ENCODE assay signal across 8 mouse cellular contexts in the genomic region with DNA sequence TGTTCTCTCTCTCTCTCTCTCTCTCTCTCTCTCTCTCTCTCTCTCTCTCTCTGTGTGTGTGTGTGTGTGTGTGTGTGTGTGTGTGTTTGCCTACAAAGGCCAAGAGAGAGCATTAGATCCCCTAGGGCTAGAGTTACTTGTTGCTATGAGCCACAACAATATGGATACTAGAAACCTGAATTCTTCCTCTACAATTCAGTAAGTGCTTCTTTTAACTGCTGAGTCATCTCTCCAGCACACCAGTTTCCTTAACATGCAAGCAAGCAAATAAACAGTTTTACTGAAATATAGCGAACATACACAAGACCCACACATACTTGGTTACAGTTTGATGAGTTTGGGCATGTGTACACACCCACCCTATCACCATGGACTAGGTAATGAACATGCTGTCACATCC.
DNase-seq lines count a peak whose midpoint lies in the region; ATAC-seq and TF ChIP-seq lines count a peak whose summit lies in the region.
"Had no signal": no experiment of that assay in that cellular context is flagged by ENCODE, and none has a peak within 500 bp of the region (broad histone marks: within the 10 kb centered on the region; RNA-seq: fewer than 3 reads in every experiment).

No protein-coding gene starts in this region.

- TF ChIP-seq EP300 in MEL (IDR thresholded peaks at IDR 0.05; ENCODE audit: low read depth in 1 of 2, low read length in 2 of 2), result no peak

- H3K4me2 ChIP-seq in hindbrain, embryonic 12.5 days (replicated peaks), result peak overlapping the region; percentile 6; the same call in 1 of the 2 replicates
- H3K4me2 ChIP-seq in midbrain, embryonic 16.5 days (ENCODE audit: low read length), result no peak overlapping the region
- H3K4me2 ChIP-seq in liver, embryonic 12.5 days, result no peak overlapping the region
- H3K4me2 ChIP-seq: heart, embryonic 11.5 days had no signal

- no peaks in the 10 kb centered on the region for H3K79me2 ChIP-seq in MEL (ENCODE audit: control insufficient read depth, insufficient read depth, low read length, poor library complexity)

- peak; percentile 30 for DNase-seq in MEL (ENCODE audit: low read depth, low spot score)
- no peak for DNase-seq in embryonic facial prominence, embryonic 10.5 days (ENCODE audit: low spot score)
- no peak for DNase-seq in layer of hippocampus, adult 9-11 months

- no peak overlapping the region for H3K4me3 ChIP-seq in MEL (ENCODE audit: control insufficient read depth in 1 of 2, insufficient read depth in 1 of 2, low read depth in 2 of 2, low read length in 2 of 2)
- H3K4me3 ChIP-seq in embryonic facial prominence, embryonic 10.5 days, result no peak overlapping the region
- H3K4me3 ChIP-seq in hindbrain, embryonic 12.5 days, result no peak overlapping the region
- no peak overlapping the region for H3K4me3 ChIP-seq in midbrain, embryonic 16.5 days (ENCODE audit: low read depth, low read length)
- no peak overlapping the region for H3K4me3 ChIP-seq in liver, embryonic 12.5 days

- H3K36me3 ChIP-seq in MEL (ENCODE audit: control insufficient read depth in 1 of 2, insufficient read depth in 2 of 2, low read length in 2 of 2), result peaks cover 0 to 15% of the 10 kb centered on the region in 2 experiments; a peak in 2 of 4 replicates
- no peaks in the 10 kb centered on the region for H3K36me3 ChIP-seq in embryonic facial prominence, embryonic 10.5 days (replicated peaks)
- no peaks in the 10 kb centered on the region for H3K36me3 ChIP-seq in hindbrain, embryonic 12.5 days
- H3K36me3 ChIP-seq in midbrain, embryonic 16.5 days (ENCODE audit: control insufficient read depth, insufficient read depth, low read length), result no peaks in the 10 kb centered on the region
- H3K36me3 ChIP-seq in liver, embryonic 12.5 days, result no peaks in the 10 kb centered on the region

- no peak overlapping the region for H3K27ac ChIP-seq in MEL (ENCODE audit: control insufficient read depth, low read depth, low read length)
- H3K27ac ChIP-seq in embryonic facial prominence, embryonic 10.5 days (replicated peaks), result peak overlapping the region; percentile 76
- peak overlapping the region; percentile 93 for H3K27ac ChIP-seq in hindbrain, embryonic 12.5 days
- peak overlapping the region; percentile 81 for H3K27ac ChIP-seq in midbrain, embryonic 16.5 days (ENCODE audit: low read length)
- H3K27ac ChIP-seq in liver, embryonic 12.5 days, result no peak overlapping the region

- WGBS in embryonic facial prominence, embryonic 10.5 days, result 93% methylated on average over 1 of the region's 1 CpGs
- 84% methylated on average over 1 of the region's 1 CpGs for WGBS in hindbrain, embryonic 12.5 days
- WGBS in midbrain, embryonic 16.5 days, result 75% methylated on average over 1 of the region's 1 CpGs
- 60% methylated on average over 1 of the region's 1 CpGs for WGBS in liver, embryonic 12.5 days (ENCODE audit: insufficient replicate concordance)

- no peak overlapping the region for H3K9ac ChIP-seq in MEL (ENCODE audit: control insufficient read depth, low read depth, low read length, poor library complexity, severe bottlenecking)
- H3K9ac ChIP-seq in hindbrain, embryonic 12.5 days, result no peak overlapping the region
- H3K9ac ChIP-seq in midbrain, embryonic 16.5 days (ENCODE audit: low read depth, low read length), result no peak overlapping the region
- no peak overlapping the region for H3K9ac ChIP-seq in liver, embryonic 12.5 days

- TF ChIP-seq RAD21 in MEL (IDR thresholded peaks at IDR 0.05; ENCODE audit: low read depth, low read length), result no peak

- TF ChIP-seq CTCF in MEL (IDR thresholded peaks at IDR 0.05 in 2 of 3, conservative IDR thresholded peaks at IDR 0.05 in 1 of 3; ENCODE audit: control insufficient read depth in 1 of 3, insufficient read depth in 1 of 3, low read depth in 2 of 3, low read length in 3 of 3, poor library complexity in 1 of 3, severe bottlenecking in 1 of 3), result no peak

- H3K27me3 ChIP-seq in MEL (ENCODE audit: control insufficient read depth in 1 of 2, insufficient read depth in 2 of 2, low read length in 2 of 2), result no peaks in the 10 kb centered on the region; a peak in 1 of 4 replicates
- no peaks in the 10 kb centered on the region for H3K27me3 ChIP-seq in embryonic facial prominence, embryonic 10.5 days (replicated peaks; ENCODE audit: low read depth, poor library complexity, severe bottlenecking)
- H3K27me3 ChIP-seq in hindbrain, embryonic 12.5 days, result no peaks in the 10 kb centered on the region
- no peaks in the 10 kb centered on the region for H3K27me3 ChIP-seq in midbrain, embryonic 16.5 days (ENCODE audit: control insufficient read depth, insufficient read depth, low read depth, low read length)
- H3K27me3 ChIP-seq in liver, embryonic 12.5 days (replicated peaks), result no peaks in the 10 kb centered on the region

- no peak for TF ChIP-seq POLR2A in MEL (IDR thresholded peaks at IDR 0.05; ENCODE audit: control insufficient read depth in 1 of 2, insufficient read depth in 1 of 2, low read depth in 1 of 2, low read length in 2 of 2, poor library complexity in 1 of 2)

- ATAC-seq in hindbrain, embryonic 12.5 days (ENCODE audit: low FRiP score), result 0 out of 2 replicates have a peak, but pooled peaks have one; percentile 12
- no peak for ATAC-seq in midbrain, embryonic 16.5 days
- no peak for ATAC-seq in liver, embryonic 12.5 days
- no peak for ATAC-seq in monocyte, adult 5-6 weeks (replicated peaks; ENCODE audit: insufficient number of reproducible peaks, low FRiP score, low TSS enrichment, poor library complexity, severe bottlenecking)

- peaks cover 0 to 9% of the 10 kb centered on the region in 2 experiments; a peak in 2 of 4 replicates for H3K4me1 ChIP-seq in MEL (ENCODE audit: control insufficient read depth in 1 of 2, insufficient read depth in 2 of 2, low read length in 2 of 2)
- peaks cover 40% of the 10 kb centered on the region for H3K4me1 ChIP-seq in embryonic facial prominence, embryonic 10.5 days
- H3K4me1 ChIP-seq in hindbrain, embryonic 12.5 days, result peaks cover 45% of the 10 kb centered on the region
- peaks cover 32% of the 10 kb centered on the region for H3K4me1 ChIP-seq in midbrain, embryonic 16.5 days (ENCODE audit: control insufficient read depth, insufficient read depth, low read length)
- peaks cover 4% of the 10 kb centered on the region; the same call in 1 of the 2 replicates for H3K4me1 ChIP-seq in liver, embryonic 12.5 days

- no peaks in the 10 kb centered on the region for H3K9me3 ChIP-seq in MEL (replicated peaks; ENCODE audit: insufficient read depth, low read length)
- H3K9me3 ChIP-seq in embryonic facial prominence, embryonic 10.5 days, result no peaks in the 10 kb centered on the region
- H3K9me3 ChIP-seq in hindbrain, embryonic 12.5 days (replicated peaks), result no peaks in the 10 kb centered on the region
- H3K9me3 ChIP-seq in midbrain, embryonic 16.5 days (replicated peaks; ENCODE audit: control insufficient read depth, low read length, poor library complexity, severe bottlenecking), result no peaks in the 10 kb centered on the region
- H3K9me3 ChIP-seq in liver, embryonic 12.5 days (replicated peaks), result no peaks in the 10 kb centered on the region

TF ChIP-seq in MEL, 35 proteins besides CTCF, POLR2A, EP300 and RAD21:
- TF ChIP-seq TAL1 (IDR thresholded peaks at IDR 0.05; ENCODE audit: low read length) (no peak), MYB (IDR thresholded peaks at IDR 0.05; ENCODE audit: low read depth, low read length) (no peak), USF1 (IDR thresholded peaks at IDR 0.05; ENCODE audit: low read depth, low read length) (no peak), MEF2A (IDR thresholded peaks at IDR 0.05; ENCODE audit: extremely low read depth, insufficient replicate concordance, low read depth, low read length, poor library complexity, severe bottlenecking) (no peak), ZKSCAN1 (IDR thresholded peaks at IDR 0.05; ENCODE audit: low read depth, low read length) (no peak), CHD2 (IDR thresholded peaks at IDR 0.05; ENCODE audit: low read length) (no peak), BHLHE40 (IDR thresholded peaks at IDR 0.05; ENCODE audit: borderline replicate concordance, low read depth, low read length) (no peak), NRF1 (IDR thresholded peaks at IDR 0.05; ENCODE audit: insufficient read depth, low read depth, low read length, poor library complexity, severe bottlenecking) (no peak), RCOR1 (IDR thresholded peaks at IDR 0.05; ENCODE audit: low read depth, low read length) (no peak), CHD1 (IDR thresholded peaks at IDR 0.05; ENCODE audit: low read depth, low read length) (no peak), ELF1 (IDR thresholded peaks at IDR 0.05; ENCODE audit: low read depth, low read length) (no peak), ZMIZ1 (IDR thresholded peaks at IDR 0.05; ENCODE audit: low read depth, low read length) (no peak), TBP (IDR thresholded peaks at IDR 0.05; ENCODE audit: low read depth, low read length) (no peak), MAFK (IDR thresholded peaks at IDR 0.05; ENCODE audit: borderline replicate concordance, low read depth, low read length) (no peak), TCF12 (IDR thresholded peaks at IDR 0.05; ENCODE audit: low read depth, low read length) (no peak), NELFE (IDR thresholded peaks at IDR 0.05; ENCODE audit: low read depth, low read length) (no peak), ZC3H11A (IDR thresholded peaks at IDR 0.05; ENCODE audit: low read depth, low read length) (no peak), E2F4 (IDR thresholded peaks at IDR 0.05; ENCODE audit: borderline replicate concordance, low read depth, low read length) (no peak), MXI1 (IDR thresholded peaks at IDR 0.05; ENCODE audit: low read depth, low read length) (no peak), POLR2AphosphoS2 (IDR thresholded peaks at IDR 0.05; ENCODE audit: low read length) (no peak)
TF ChIP-seq in MEL: peak in this region for 0.

Comparison
In these comparisons a context has a peak if more than half of its experiments do, and no peak if none do; other contexts are left out.
1. H3K27ac ChIP-seq: peak in embryonic facial prominence, embryonic 10.5 days (single experiment), hindbrain, embryonic 12.5 days (single experiment) and midbrain, embryonic 16.5 days (single experiment); none in MEL (single experiment) and liver, embryonic 12.5 days (single experiment).